Mouse (Mus musculus) midbrain, embryonic 10.5 days (tissue): Measurements from ENCODE around the gene Ankrd27. TPM values are rescaled to one million over a fixed set of nuclear protein-coding genes. Genes with fewer than 3 reads are reported as not detected.

ENCODE experiments used
- DNase-seq: peaks from one replicate; pipeline ENCODE4 v3.0.0-alpha.2; 2017; ENCODE audit warnings: low spot score
- H3K27ac ChIP-seq: fragments of 300-500 bp; sonication (generic); replicated peaks from 2 replicates; pipeline ENCODE4 v1.5.1; 2016; ENCODE audit warnings: mild to moderate bottlenecking
- H3K27me3 ChIP-seq: fragments of 300-500 bp; sonication (generic); 2 replicates; pipeline ENCODE4 v1.6.1; 2016; ENCODE audit warnings: low read depth, mild to moderate bottlenecking; ENCODE audit not compliant: poor library complexity, severe bottlenecking
- H3K36me3 ChIP-seq: fragments of 300-500 bp; sonication (generic); 2 replicates; pipeline ENCODE4 v1.6.1; 2016; ENCODE audit warnings: mild to moderate bottlenecking, moderate library complexity
- H3K4me1 ChIP-seq: fragments of 300-500 bp; sonication (generic); 2 replicates; pipeline ENCODE4 v1.6.1; 2016
- H3K4me3 ChIP-seq: fragments of 300-500 bp; sonication (generic); 2 replicates; pipeline ENCODE4 v1.5.1; 2016; ENCODE audit warnings: mild to moderate bottlenecking, moderate library complexity
- H3K9me3 ChIP-seq: fragments of 300-500 bp; sonication (generic); replicated peaks from 2 replicates; pipeline ENCODE4 v1.6.1; 2016; ENCODE audit warnings: mild to moderate bottlenecking
- WGBS: fragments of 180-500 bp; shearing (Covaris S2); methylation state at CpG from one replicate; pipeline ENCODE4 v1.1.7; 2016; 5-methylcytosine and 5-hydroxymethylcytosine counted together
- polyA plus RNA-seq: library from polyadenylated mRNA; unstranded; fragments of >200 nt; fragmentation: Nextera tagmentation; extraction: Ambion mirVana; gene quantifications from 2 replicates; pipeline ENCODE4 v1.2.1, GENCODE M21; 2016

Gene Ankrd27
- 37.7 and 39.2 TPM in 2 replicates for polyA plus RNA-seq

GRCm38 (mm10) chr7:35586055-35586905 lies at the start of gene Ankrd27:
Gene Ankrd27 (plus strand): TSS chr7:35586244.
- peak; percentile 95 for DNase-seq
- Histone ChIP-seq H3K36me3 (no peaks in the 10 kb centered on the region), H3K4me1 (peaks cover 50% of the 10 kb centered on the region), H3K4me3 (peak within 1 kb of the TSS; percentile 84), H3K27ac (peak within 1 kb of the TSS; percentile 88), H3K9me3 (no peaks in the 10 kb centered on the region), H3K27me3 (peaks cover 39% of the 10 kb centered on the region)
- under 1% methylated on average over 49 of the region's 49 CpGs for WGBS

GRCm38 (mm10) chr7:35537562-35537961 lies 48.5 kb upstream of the Ankrd27 start, which contains the start of gene Tdrd12:
Gene Tdrd12 (minus strand): TSS chr7:35537745.
- no peaks in the 10 kb centered on the region for H3K9me3 ChIP-seq
- H3K4me1 ChIP-seq = no peaks in the 10 kb centered on the region
- DNase-seq = no peak
- H3K36me3 ChIP-seq = no peaks in the 10 kb centered on the region
- WGBS = 90% methylated on average over 17 of the region's 17 CpGs
- H3K27me3 ChIP-seq = no peaks in the 10 kb centered on the region
- H3K4me3 ChIP-seq = no peak within 1 kb of the TSS
- H3K27ac ChIP-seq = no peak within 1 kb of the TSS

- Histone ChIP-seq H3K9me3 (no peaks in the 10 kb centered on the region), H3K27ac (no peak overlapping the region), H3K4me3 (no peak overlapping the region), H3K27me3 (no peaks in the 10 kb centered on the region), H3K4me1 (no peaks in the 10 kb centered on the region), H3K36me3 (peaks cover 29% of the 10 kb centered on the region)
- DNase-seq = peak; percentile 59
- 41% methylated on average over 4 of the region's 4 CpGs for WGBS
Observed at GRCm38 (mm10) chr7:35545881-35546280, 40.2 kb upstream of the Ankrd27 start.

GRCm38 (mm10) chr7:35553751-35554604 lies 32.1 kb upstream of the Ankrd27 start:
- Histone ChIP-seq H3K9me3 (no peaks in the 10 kb centered on the region), H3K4me3 (peak overlapping the region; percentile 87), H3K27me3 (no peaks in the 10 kb centered on the region), H3K36me3 (peaks cover 23% of the 10 kb centered on the region), H3K4me1 (peaks cover 20% of the 10 kb centered on the region), H3K27ac (no peak overlapping the region)
- 68% methylated on average over 10 of the region's 10 CpGs for WGBS
- DNase-seq = no peak

GRCm38 (mm10) chr7:35554605-35555175 lies 31.4 kb upstream of the Ankrd27 start:
- WGBS = 7% methylated on average over 28 of the region's 28 CpGs
- no peaks in the 10 kb centered on the region for H3K9me3 ChIP-seq
- peak; percentile 36 for DNase-seq
- H3K36me3 ChIP-seq = peaks cover 18% of the 10 kb centered on the region
- no peaks in the 10 kb centered on the region for H3K27me3 ChIP-seq
- peaks cover 20% of the 10 kb centered on the region for H3K4me1 ChIP-seq
- peak overlapping the region; percentile 98 for H3K27ac ChIP-seq
- H3K4me3 ChIP-seq = peak overlapping the region; percentile 87

GRCm38 (mm10) chr7:35555224-35556204 lies 30.5 kb upstream of the Ankrd27 start:
- Histone ChIP-seq H3K27ac (peak overlapping the region; percentile 98), H3K27me3 (no peaks in the 10 kb centered on the region), H3K4me1 (peaks cover 20% of the 10 kb centered on the region), H3K9me3 (no peaks in the 10 kb centered on the region), H3K36me3 (peaks cover 10% of the 10 kb centered on the region), H3K4me3 (peak overlapping the region; percentile 87)
- WGBS = under 1% methylated on average over 93 of the region's 93 CpGs
- peak; percentile 93 for DNase-seq

GRCm38 (mm10) chr7:35556205-35556603 lies 29.8 kb upstream of the Ankrd27 start, which contains the start of gene Nudt19:
Gene Nudt19 (minus strand): TSS chr7:35556304.
- Histone ChIP-seq H3K27me3 (no peaks in the 10 kb centered on the region), H3K9me3 (no peaks in the 10 kb centered on the region), H3K27ac (peak within 1 kb of the TSS; percentile 98), H3K4me3 (peak within 1 kb of the TSS; percentile 87), H3K4me1 (peaks cover 20% of the 10 kb centered on the region), H3K36me3 (peaks cover 4% of the 10 kb centered on the region)
- DNase-seq = no peak
- whole genome bisulfite sequencing = 79% methylated on average over 4 of the region's 4 CpGs

- Histone ChIP-seq H3K27ac (no peak overlapping the region), H3K36me3 (no peaks in the 10 kb centered on the region), H3K9me3 (no peaks in the 10 kb centered on the region), H3K27me3 (no peaks in the 10 kb centered on the region), H3K4me3 (no peak overlapping the region), H3K4me1 (peaks cover 20% of the 10 kb centered on the region)
- WGBS = 90% methylated on average over 5 of the region's 5 CpGs
- DNase-seq = no peak
Observed at GRCm38 (mm10) chr7:35556905-35557304, 29.1 kb upstream of the Ankrd27 start.

GRCm38 (mm10) chr7:35557577-35557976 lies 28.5 kb upstream of the Ankrd27 start:
- WGBS = 89% methylated on average over 3 of the region's 3 CpGs
- H3K9me3 ChIP-seq = no peaks in the 10 kb centered on the region
- H3K27me3 ChIP-seq = no peaks in the 10 kb centered on the region
- H3K36me3 ChIP-seq = no peaks in the 10 kb centered on the region
- peaks cover 20% of the 10 kb centered on the region for H3K4me1 ChIP-seq
- H3K4me3 ChIP-seq = no peak overlapping the region
- H3K27ac ChIP-seq = no peak overlapping the region
- no peak for DNase-seq

GRCm38 (mm10) chr7:35558681-35559080 lies 27.4 kb upstream of the Ankrd27 start:
- Histone ChIP-seq H3K27ac (no peak overlapping the region), H3K4me1 (peaks cover 20% of the 10 kb centered on the region), H3K9me3 (no peaks in the 10 kb centered on the region), H3K27me3 (no peaks in the 10 kb centered on the region), H3K36me3 (no peaks in the 10 kb centered on the region), H3K4me3 (no peak overlapping the region)
- 57% methylated on average over 2 of the region's 2 CpGs for WGBS
- DNase-seq = no peak

GRCm38 (mm10) chr7:35559838-35560237 lies 26.2 kb upstream of the Ankrd27 start:
- 90% methylated on average over 3 of the region's 3 CpGs for WGBS
- Histone ChIP-seq H3K4me1 (peaks cover 12% of the 10 kb centered on the region), H3K27me3 (no peaks in the 10 kb centered on the region), H3K9me3 (no peaks in the 10 kb centered on the region), H3K36me3 (no peaks in the 10 kb centered on the region), H3K27ac (no peak overlapping the region), H3K4me3 (no peak overlapping the region)
- no peak for DNase-seq
